Mouse (Mus musculus): ENCODE measurements around the gene Smpd3. TPM values are rescaled to one million over a fixed set of nuclear protein-coding genes. Genes with fewer than 3 reads are reported as not detected.

The Smpd3 gene
- polyA plus RNA-seq, 1 experiment = 52.3 TPM

GRCm38 (mm10) chr8:106351135-106351534 lies 13.3 kb upstream of the Smpd3 start:
- no peak for TF ChIP-seq CTCF (IDR thresholded peaks at IDR 0.05; ENCODE audit: borderline replicate concordance, extremely low read depth, insufficient read depth, insufficient read length)
- TF ChIP-seq POLR2A (IDR thresholded peaks at IDR 0.05; ENCODE audit: borderline replicate concordance, extremely low read depth, insufficient read depth, insufficient read length, poor library complexity, severe bottlenecking) = no peak
- no peak for DNase-seq (ENCODE audit: low read depth)

GRCm38 (mm10) chr8:106349398-106349797 lies 11.6 kb upstream of the Smpd3 start:
- TF ChIP-seq CTCF (IDR thresholded peaks at IDR 0.05; ENCODE audit: borderline replicate concordance, extremely low read depth, insufficient read depth, insufficient read length) (no peak), POLR2A (IDR thresholded peaks at IDR 0.05; ENCODE audit: borderline replicate concordance, extremely low read depth, insufficient read depth, insufficient read length, poor library complexity, severe bottlenecking) (no peak)
- DNase-seq (ENCODE audit: low read depth) = no peak

- DNase-seq (ENCODE audit: low read depth) = no peak
- TF ChIP-seq CTCF (IDR thresholded peaks at IDR 0.05; ENCODE audit: borderline replicate concordance, extremely low read depth, insufficient read depth, insufficient read length) (no peak), POLR2A (IDR thresholded peaks at IDR 0.05; ENCODE audit: borderline replicate concordance, extremely low read depth, insufficient read depth, insufficient read length, poor library complexity, severe bottlenecking) (no peak)
Observed at GRCm38 (mm10) chr8:106346123-106346522, 8.3 kb upstream of the Smpd3 start.

- DNase-seq (ENCODE audit: low read depth) = no peak
- TF ChIP-seq POLR2A (IDR thresholded peaks at IDR 0.05; ENCODE audit: borderline replicate concordance, extremely low read depth, insufficient read depth, insufficient read length, poor library complexity, severe bottlenecking) (no peak), CTCF (IDR thresholded peaks at IDR 0.05; ENCODE audit: borderline replicate concordance, extremely low read depth, insufficient read depth, insufficient read length) (no peak)
Observed at GRCm38 (mm10) chr8:106343471-106343870, 5.7 kb upstream of the Smpd3 start.

- no peak for DNase-seq (ENCODE audit: low read depth)
- TF ChIP-seq CTCF (IDR thresholded peaks at IDR 0.05; ENCODE audit: borderline replicate concordance, extremely low read depth, insufficient read depth, insufficient read length) (no peak), POLR2A (IDR thresholded peaks at IDR 0.05; ENCODE audit: borderline replicate concordance, extremely low read depth, insufficient read depth, insufficient read length, poor library complexity, severe bottlenecking) (no peak)
Observed at GRCm38 (mm10) chr8:106342828-106343227, 5.0 kb upstream of the Smpd3 start.

GRCm38 (mm10) chr8:106338741-106339209 lies 987 bp upstream of the Smpd3 start:
- peak; percentile 30 for DNase-seq (ENCODE audit: low read depth)
- no peak for TF ChIP-seq CTCF (IDR thresholded peaks at IDR 0.05; ENCODE audit: borderline replicate concordance, extremely low read depth, insufficient read depth, insufficient read length)
- no peak for TF ChIP-seq POLR2A (IDR thresholded peaks at IDR 0.05; ENCODE audit: borderline replicate concordance, extremely low read depth, insufficient read depth, insufficient read length, poor library complexity, severe bottlenecking)

GRCm38 (mm10) chr8:106336561-106336960 lies 1.2 kb downstream of the Smpd3 start:
- no peak for TF ChIP-seq CTCF (IDR thresholded peaks at IDR 0.05; ENCODE audit: borderline replicate concordance, extremely low read depth, insufficient read depth, insufficient read length)
- TF ChIP-seq POLR2A (IDR thresholded peaks at IDR 0.05; ENCODE audit: borderline replicate concordance, extremely low read depth, insufficient read depth, insufficient read length, poor library complexity, severe bottlenecking) = peak; percentile 46; the same call in 1 of the 2 replicates
- DNase-seq (ENCODE audit: low read depth) = peak; percentile 80

- no peak for DNase-seq (ENCODE audit: low read depth)
- TF ChIP-seq CTCF (IDR thresholded peaks at IDR 0.05; ENCODE audit: borderline replicate concordance, extremely low read depth, insufficient read depth, insufficient read length) = no peak
Observed at GRCm38 (mm10) chr8:106336031-106336430, 1.8 kb downstream of the Smpd3 start.

GRCm38 (mm10) chr8:106335196-106335595 lies 2.6 kb downstream of the Smpd3 start:
- peak; percentile 47; the same call in 1 of the 2 replicates for TF ChIP-seq CTCF (IDR thresholded peaks at IDR 0.05; ENCODE audit: borderline replicate concordance, extremely low read depth, insufficient read depth, insufficient read length)
- TF ChIP-seq POLR2A (IDR thresholded peaks at IDR 0.05; ENCODE audit: borderline replicate concordance, extremely low read depth, insufficient read depth, insufficient read length, poor library complexity, severe bottlenecking) = no peak
- peak; percentile 37 for DNase-seq (ENCODE audit: low read depth)

GRCm38 (mm10) chr8:106333346-106333745 lies 4.4 kb downstream of the Smpd3 start:
- DNase-seq (ENCODE audit: low read depth) = no peak
- TF ChIP-seq CTCF (IDR thresholded peaks at IDR 0.05; ENCODE audit: borderline replicate concordance, extremely low read depth, insufficient read depth, insufficient read length) = no peak
- TF ChIP-seq POLR2A (IDR thresholded peaks at IDR 0.05; ENCODE audit: borderline replicate concordance, extremely low read depth, insufficient read depth, insufficient read length, poor library complexity, severe bottlenecking) = no peak

GRCm38 (mm10) chr8:106332498-106332897 lies 5.3 kb downstream of the Smpd3 start:
- TF ChIP-seq POLR2A (IDR thresholded peaks at IDR 0.05; ENCODE audit: borderline replicate concordance, extremely low read depth, insufficient read depth, insufficient read length, poor library complexity, severe bottlenecking) = no peak

GRCm38 (mm10) chr8:106326624-106327023 lies 11.2 kb downstream of the Smpd3 start:
- TF ChIP-seq POLR2A (IDR thresholded peaks at IDR 0.05; ENCODE audit: borderline replicate concordance, extremely low read depth, insufficient read depth, insufficient read length, poor library complexity, severe bottlenecking) (no peak), CTCF (IDR thresholded peaks at IDR 0.05; ENCODE audit: borderline replicate concordance, extremely low read depth, insufficient read depth, insufficient read length) (no peak)
- peak; percentile 55 for DNase-seq (ENCODE audit: low read depth)

More at GRCm38 (mm10) chr8:106332498-106332897, 5.3 kb downstream of the Smpd3 start:
- DNase-seq (ENCODE audit: low read depth) = no peak

All from brain, embryonic 14.5 days (tissue).